Mouse (Mus musculus): ENCODE results near the gene Senp2. TPM values are rescaled to one million over a fixed set of nuclear protein-coding genes. Genes with fewer than 3 reads are reported as not detected.

Gene Senp2
- polyA plus RNA-seq (2015; fragmentation: Nextera tagmentation; extraction: Ambion mirVana) = 38.0 and 39.5 TPM in 2 replicates

DNA sequence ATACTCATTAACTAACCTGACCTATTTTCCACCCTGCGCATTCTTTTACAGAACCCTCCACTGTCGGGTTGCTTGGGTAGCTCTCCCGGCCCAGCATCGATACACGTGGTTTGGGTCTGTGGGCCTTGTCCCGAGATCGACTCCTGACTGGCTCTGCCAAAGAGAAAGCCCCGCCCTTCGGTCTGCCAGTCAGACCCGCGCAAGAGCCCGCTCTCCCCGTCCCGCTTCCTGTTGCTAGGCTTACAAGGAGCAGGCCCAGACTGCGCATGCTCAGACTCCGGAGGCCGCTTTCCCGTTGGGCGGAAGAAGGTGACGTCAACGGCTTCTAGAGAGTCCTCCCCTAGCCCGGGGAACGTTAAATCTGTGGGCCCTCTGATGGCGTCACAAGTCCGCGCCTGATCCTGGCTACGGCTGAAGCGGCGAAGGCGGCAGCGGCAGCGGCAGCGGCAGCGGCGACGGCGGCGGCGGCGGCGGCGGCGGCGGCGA lies at the start of gene Senp2:
Gene Senp2, plus strand, starts transcription at position 386 of the 486 bp plus-strand sequence.

DNA sequence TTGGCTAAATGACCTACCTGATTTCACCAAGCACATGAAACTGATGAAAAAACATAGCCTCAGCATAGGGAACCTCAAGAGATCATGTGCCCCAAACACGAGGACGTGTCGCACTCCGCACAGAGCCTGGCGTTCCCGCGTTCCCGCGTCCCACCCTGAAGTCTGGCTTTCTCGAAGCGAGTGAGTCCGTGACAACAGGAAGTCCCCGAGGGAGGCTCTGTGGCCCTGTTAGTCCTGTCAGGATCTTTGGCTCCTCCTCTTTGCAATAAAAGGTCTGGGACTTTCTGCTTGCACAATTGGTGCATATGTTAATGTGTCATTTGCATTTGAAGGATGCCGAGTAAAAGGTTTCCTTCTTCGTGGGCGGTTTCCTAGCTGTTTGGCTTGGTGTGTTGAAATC lies 14.0 kb upstream of the Senp2 start, which contains the start of gene Liph:
Gene Liph, minus strand, starts transcription at position 360 of the 400 bp plus-strand sequence.

Other genes with a start within 250 kb of the Senp2 start
- 1.7 and 2.7 TPM in 2 replicates for gene Ehhadh, start 221.7 kb upstream of the Senp2 start, polyA plus RNA-seq (2015; fragmentation: Nextera tagmentation; extraction: Ambion mirVana)
- gene Map3k13, start 215.1 kb upstream of the Senp2 start, polyA plus RNA-seq (2015; fragmentation: Nextera tagmentation; extraction: Ambion mirVana) = 3.1 and 3.8 TPM in 2 replicates
- 50.1 and 50.2 TPM in 2 replicates for gene Tmem41a, start 61.9 kb upstream of the Senp2 start, polyA plus RNA-seq (2015; fragmentation: Nextera tagmentation; extraction: Ambion mirVana)
- gene Liph, start 13.8 kb upstream of the Senp2 start, polyA plus RNA-seq (2015; fragmentation: Nextera tagmentation; extraction: Ambion mirVana) = 1.0 and 1.2 TPM in 2 replicates
- 9.3 and 10.7 TPM in 2 replicates for gene Igf2bp2, start 153.8 kb downstream of the Senp2 start, polyA plus RNA-seq (2015; fragmentation: Nextera tagmentation; extraction: Ambion mirVana)

Data from neural tube, postnatal 0 days (tissue).